In genomic region chr7:13003380-13003779, GRCm38 (mm10) we compare ENCODE assay signal across 24 mouse cellular contexts. TPM values are rescaled to one million over a fixed set of nuclear protein-coding genes. Genes with fewer than 3 reads are reported as not detected.
"Had no signal": no experiment of that assay in that cellular context is flagged by ENCODE, and none has a peak within 500 bp of the region (broad histone marks: within the 10 kb centered on the region; RNA-seq: fewer than 3 reads in every experiment).

No protein-coding gene starts in this region.

- H3K27ac ChIP-seq: limb, embryonic 10.5 days; limb, embryonic 13.5 days; liver, embryonic 15.5 days; neural tube, embryonic 12.5 days; neural tube, embryonic 15.5 days had no signal

- H3K27me3 ChIP-seq: liver, embryonic 15.5 days; megakaryocyte, embryonic 14.5 days; neural tube, embryonic 15.5 days had no signal

- ATAC-seq: inflammation-experienced regulatory T-cells, adult 6 months; intestine, embryonic 16.5 days had no signal

- H3K9ac ChIP-seq: limb, embryonic 13.5 days; liver, embryonic 15.5 days; neural tube, embryonic 12.5 days; neural tube, embryonic 15.5 days had no signal

- H3K4me2 ChIP-seq: limb, embryonic 13.5 days; liver, embryonic 15.5 days; midbrain, embryonic 11.5 days; neural tube, embryonic 12.5 days; neural tube, embryonic 15.5 days had no signal

- H3K9me3 ChIP-seq: limb, embryonic 10.5 days; limb, embryonic 13.5 days; liver, embryonic 15.5 days; megakaryocyte, embryonic 14.5 days; neural tube, embryonic 12.5 days; neural tube, embryonic 15.5 days had no signal

- H3K4me3 ChIP-seq: limb, embryonic 10.5 days; limb, embryonic 13.5 days; liver, embryonic 15.5 days; megakaryocyte, embryonic 14.5 days; neural tube, embryonic 12.5 days; neural tube, embryonic 15.5 days had no signal

- DNase-seq: kidney, adult 18-20 months; kidney, adult 9 months; kidney, postnatal 14 days; kidney, postnatal 4 days; layer of hippocampus, adult 9-11 months; lung, adult 2 months; lung, postnatal 36 days; midbrain, embryonic 14.5 days; right cerebral cortex, adult 18-20 months; right cerebral cortex, postnatal 14 days; right cerebral cortex, postnatal 4 days; thymus, postnatal 25 days had no signal

RNA-seq across cellular contexts. Expression of gene Slc27a5, which starts 5.4 kb away (rescaled TPM):
- total RNA-seq: left cerebral cortex, postnatal 25 days had no signal
- polyA plus RNA-seq: limb, embryonic 10.5 days; lung, embryonic 16.5 days; midbrain, embryonic 11.5 days; stomach, embryonic 14.5 days had no signal
